Mouse (Mus musculus): ENCODE data around the gene Pimreg. TPM values are rescaled to one million over a fixed set of nuclear protein-coding genes. Genes with fewer than 3 reads are reported as not detected.

Gene Pimreg
- polyA plus RNA-seq, 1 experiment from 2014 or later = 89.1 TPM

GRCm38 (mm10) chr11:72086251-72087046, 44.6 kb downstream of the Pimreg start:
- WGBS = 23% methylated on average over 11 of the region's 11 CpGs
- Histone ChIP-seq H3K9ac (no peak overlapping the region), H3K9me3 (replicated peaks) (no peaks in the 10 kb centered on the region), H3K27me3 (no peaks in the 10 kb centered on the region), H3K4me3 (replicated peaks) (no peak overlapping the region), H3K4me2 (replicated peaks) (no peak overlapping the region), H3K27ac (replicated peaks) (peak overlapping the region; percentile 79), H3K4me1 (peaks cover 22% of the 10 kb centered on the region), H3K36me3 (no peaks in the 10 kb centered on the region)
- ATAC-seq (ENCODE audit: insufficient number of reproducible peaks, low FRiP score, low TSS enrichment, low read depth) = peak; percentile 76; the same call in 1 of the 2 replicates

- ATAC-seq (ENCODE audit: insufficient number of reproducible peaks, low FRiP score, low TSS enrichment, low read depth) = no peak
- H3K4me2 ChIP-seq (replicated peaks) = no peak overlapping the region
- H3K27ac ChIP-seq (replicated peaks) = no peak overlapping the region
- H3K27me3 ChIP-seq = no peaks in the 10 kb centered on the region; the same call in 1 of the 2 replicates
- H3K9ac ChIP-seq = no peak overlapping the region
- H3K4me1 ChIP-seq = peaks cover 7% of the 10 kb centered on the region; the same call in 1 of the 2 replicates
- no peaks in the 10 kb centered on the region for H3K36me3 ChIP-seq
- WGBS = 71% methylated on average over 8 of the region's 8 CpGs
- no peaks in the 10 kb centered on the region for H3K9me3 ChIP-seq (replicated peaks)
- no peak overlapping the region for H3K4me3 ChIP-seq (replicated peaks)
These were observed 50.6 kb downstream of the Pimreg start for GRCm38 (mm10) chr11:72092390-72092789.

GRCm38 (mm10) chr11:72094442-72094841, 52.6 kb downstream of the Pimreg start:
- ATAC-seq (ENCODE audit: insufficient number of reproducible peaks, low FRiP score, low TSS enrichment, low read depth) = no peak
- H3K27ac ChIP-seq (replicated peaks) = no peak overlapping the region

GRCm38 (mm10) chr11:72095994-72096393, 54.2 kb downstream of the Pimreg start:
- Histone ChIP-seq H3K4me3 (replicated peaks) (no peak overlapping the region), H3K27me3 (no peaks in the 10 kb centered on the region; the same call in 1 of the 2 replicates), H3K4me2 (replicated peaks) (no peak overlapping the region), H3K27ac (replicated peaks) (no peak overlapping the region), H3K9me3 (replicated peaks) (no peaks in the 10 kb centered on the region), H3K9ac (no peak overlapping the region), H3K4me1 (peaks cover 17% of the 10 kb centered on the region), H3K36me3 (no peaks in the 10 kb centered on the region)
- no peak for ATAC-seq (ENCODE audit: insufficient number of reproducible peaks, low FRiP score, low TSS enrichment, low read depth)
- 52% methylated on average over 3 of the region's 3 CpGs for WGBS

More at GRCm38 (mm10) chr11:72094442-72094841, 52.6 kb downstream of the Pimreg start:
- H3K9me3 ChIP-seq (replicated peaks) = no peaks in the 10 kb centered on the region
- H3K4me2 ChIP-seq (replicated peaks) = no peak overlapping the region
- H3K9ac ChIP-seq = no peak overlapping the region
- no peaks in the 10 kb centered on the region for H3K36me3 ChIP-seq
- H3K4me3 ChIP-seq (replicated peaks) = no peak overlapping the region
- peaks cover 15% of the 10 kb centered on the region; the same call in 1 of the 2 replicates for H3K4me1 ChIP-seq
- H3K27me3 ChIP-seq = no peaks in the 10 kb centered on the region; the same call in 1 of the 2 replicates
- WGBS = 79% methylated on average over 7 of the region's 7 CpGs

Other genes starting within 250 kb of the Pimreg start
- 0.38 and 0.56 TPM in 2 replicates for gene Aipl1, start 4.5 kb upstream of the Pimreg start, polyA plus RNA-seq (2015; fragmentation: Nextera tagmentation; extraction: Ambion mirVana)
- gene Pitpnm3, start 93.7 kb downstream of the Pimreg start, polyA plus RNA-seq (2015; fragmentation: Nextera tagmentation; extraction: Ambion mirVana) = 1.9 and 2.0 TPM in 2 replicates
- 0.41 and 0.43 TPM in 2 replicates for gene Gm43951, start 164.8 kb downstream of the Pimreg start, polyA plus RNA-seq (2015; fragmentation: Nextera tagmentation; extraction: Ambion mirVana)
- gene 4933427D14Rik, start 165.4 kb downstream of the Pimreg start, polyA plus RNA-seq (2015; fragmentation: Nextera tagmentation; extraction: Ambion mirVana) = 13.5 and 17.2 TPM in 2 replicates
- 254 and 268 TPM in 2 replicates for gene Txndc17, start 165.5 kb downstream of the Pimreg start, polyA plus RNA-seq (2015; fragmentation: Nextera tagmentation; extraction: Ambion mirVana)
- 49.4 and 50.9 TPM in 2 replicates for gene Med31, start 173.6 kb downstream of the Pimreg start, polyA plus RNA-seq (2015; fragmentation: Nextera tagmentation; extraction: Ambion mirVana)
- 9.2 and 9.4 TPM in 2 replicates for gene Slc13a5, start 225.2 kb downstream of the Pimreg start, polyA plus RNA-seq (2015; fragmentation: Nextera tagmentation; extraction: Ambion mirVana)

Measured in embryonic facial prominence, embryonic 15.5 days (tissue).